Mouse (Mus musculus): ENCODE measurements around the gene Mbtps2. TPM values are rescaled to one million over a fixed set of nuclear protein-coding genes. Genes with fewer than 3 reads are reported as not detected.

Gene Mbtps2
- 3.7 and 4.5 TPM in 2 replicates for polyA plus RNA-seq (2015; fragmentation: Nextera tagmentation; extraction: Ambion mirVana)

DNA sequence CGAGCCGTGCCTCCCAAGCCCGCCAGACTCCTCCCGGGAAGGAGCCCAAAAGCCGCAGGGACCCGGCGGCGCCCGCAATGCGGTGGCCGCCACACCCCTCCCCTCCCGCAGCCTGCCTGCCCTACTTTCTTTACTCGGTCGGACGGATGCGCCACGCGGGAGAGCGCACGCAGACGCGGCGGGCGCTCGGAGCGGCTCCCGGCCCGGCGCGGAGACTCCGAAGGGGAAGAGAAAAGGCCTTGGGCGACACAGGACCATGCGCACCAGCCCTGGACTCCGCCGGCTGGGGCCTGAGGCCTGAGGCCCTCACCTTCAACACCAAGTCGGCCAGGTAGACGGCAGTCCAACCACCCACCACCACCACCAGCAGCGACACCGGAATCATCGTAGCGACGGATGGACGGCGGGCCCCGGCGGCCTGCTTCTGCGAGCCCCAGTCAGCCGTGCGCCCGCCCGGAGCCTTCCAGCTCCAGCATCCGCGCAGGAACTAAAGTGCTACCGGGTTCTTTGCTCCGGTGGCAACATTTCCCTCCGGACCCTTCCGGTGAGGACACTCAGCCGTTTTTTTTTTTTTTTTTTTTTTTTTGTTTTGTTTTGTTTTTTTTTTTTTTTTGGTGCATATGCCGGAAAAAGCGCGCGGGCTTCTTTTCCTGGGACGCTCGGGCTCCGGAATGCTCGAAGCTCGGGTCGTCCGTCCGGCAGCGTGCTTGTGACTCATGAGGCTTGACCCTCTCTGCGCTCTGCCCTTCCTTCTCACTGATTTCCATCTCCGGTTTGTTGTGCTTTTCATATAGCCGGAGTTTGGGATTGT is at the start of gene Mbtps2:
Gene Mbtps2, minus strand, starts transcription at position 530 of the 811 bp plus-strand sequence.
- 18% methylated on average over 63 of the region's 74 CpGs for WGBS (ENCODE audit: insufficient replicate concordance)
- Histone ChIP-seq H3K4me3 (ENCODE audit: low read depth, low read length) (peak within 1 kb of the TSS; percentile 68), H3K27ac (ENCODE audit: low read depth) (peak within 1 kb of the TSS; percentile 90), H3K4me2 (ENCODE audit: low read depth, low read length) (peak within 1 kb of the TSS; percentile 64), H3K4me1 (ENCODE audit: insufficient read depth) (no peaks in the 10 kb centered on the region), H3K9ac (replicated peaks) (peak within 1 kb of the TSS; percentile 79), H3K27me3 (ENCODE audit: insufficient read depth, low read length) (no peaks in the 10 kb centered on the region), H3K9me3 (ENCODE audit: low read length) (no peaks in the 10 kb centered on the region), H3K36me3 (replicated peaks; ENCODE audit: insufficient read depth, low read length) (no peaks in the 10 kb centered on the region)
- ATAC-seq (peak; percentile 91), DNase-seq (peak; percentile 63)
- TF ChIP-seq EP300 (IDR thresholded peaks at IDR 0.05; ENCODE audit: low read depth) = no peak
- TF ChIP-seq CTCF (IDR thresholded peaks at IDR 0.05; ENCODE audit: low read depth) = no peak

DNA sequence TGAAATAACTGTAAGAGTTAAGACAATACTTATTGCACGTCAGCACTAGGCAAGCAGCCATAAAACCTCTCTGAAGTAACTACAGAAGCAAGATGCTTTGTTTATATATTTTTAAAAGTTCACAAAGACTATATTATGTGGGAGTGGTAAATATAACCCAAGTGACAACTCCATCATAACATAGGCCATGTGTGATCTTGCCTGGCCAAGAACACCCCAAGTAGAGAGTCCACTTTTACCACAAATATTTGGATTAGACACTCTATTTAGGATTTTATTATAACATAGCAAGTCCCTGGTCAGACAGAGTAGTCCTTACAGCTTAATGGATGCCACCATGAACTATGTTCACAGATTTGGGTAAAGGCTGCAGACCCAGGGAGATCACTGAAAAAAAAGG is 47.9 kb upstream of the Mbtps2 start:
- no peaks in the 10 kb centered on the region for H3K27me3 ChIP-seq (ENCODE audit: insufficient read depth, low read length)
- H3K9ac ChIP-seq (replicated peaks) = no peak overlapping the region
- no peak overlapping the region for H3K27ac ChIP-seq (ENCODE audit: low read depth)
- no peaks in the 10 kb centered on the region for H3K4me1 ChIP-seq (ENCODE audit: insufficient read depth)
- DNase-seq = no peak
- WGBS (ENCODE audit: insufficient replicate concordance) = 62% methylated on average over 1 of the region's 1 CpGs
- no peak overlapping the region for H3K4me3 ChIP-seq (ENCODE audit: low read depth, low read length)
- TF ChIP-seq CTCF (IDR thresholded peaks at IDR 0.05; ENCODE audit: low read depth) = no peak
- H3K36me3 ChIP-seq (replicated peaks; ENCODE audit: insufficient read depth, low read length) = no peaks in the 10 kb centered on the region
- H3K4me2 ChIP-seq (ENCODE audit: low read depth, low read length) = no peak overlapping the region
- no peaks in the 10 kb centered on the region for H3K9me3 ChIP-seq (ENCODE audit: low read length)
- no peak for ATAC-seq

DNA sequence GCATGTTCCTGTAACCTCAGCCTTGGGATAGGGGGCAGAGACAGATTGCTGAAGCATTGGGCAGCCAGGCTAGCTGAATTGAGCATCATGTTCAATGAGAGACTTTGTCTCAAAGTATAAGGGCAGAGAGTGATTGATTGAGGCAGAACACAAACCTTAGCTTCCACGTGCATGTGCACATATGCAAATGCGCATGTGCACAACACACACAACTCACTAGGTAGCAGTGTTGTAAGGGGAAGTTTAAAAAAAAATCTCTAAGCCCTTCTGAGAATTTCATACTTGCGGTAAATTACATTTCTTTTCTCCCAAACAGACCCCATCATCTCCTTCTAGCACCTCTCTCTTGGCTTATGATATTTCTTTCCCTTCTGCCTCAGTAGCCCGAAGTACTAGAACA is 46.2 kb upstream of the Mbtps2 start:
- no peaks in the 10 kb centered on the region for H3K27me3 ChIP-seq (ENCODE audit: insufficient read depth, low read length)
- TF ChIP-seq EP300 (IDR thresholded peaks at IDR 0.05; ENCODE audit: low read depth) (no peak), CTCF (IDR thresholded peaks at IDR 0.05; ENCODE audit: low read depth) (no peak)
- H3K4me3 ChIP-seq (ENCODE audit: low read depth, low read length) = no peak overlapping the region
- H3K9ac ChIP-seq (replicated peaks) = no peak overlapping the region
- H3K9me3 ChIP-seq (ENCODE audit: low read length) = no peaks in the 10 kb centered on the region
- ATAC-seq (no peak), DNase-seq (no peak)
- H3K4me1 ChIP-seq (ENCODE audit: insufficient read depth) = no peaks in the 10 kb centered on the region
- H3K4me2 ChIP-seq (ENCODE audit: low read depth, low read length) = no peak overlapping the region
- no peaks in the 10 kb centered on the region for H3K36me3 ChIP-seq (replicated peaks; ENCODE audit: insufficient read depth, low read length)
- no peak overlapping the region for H3K27ac ChIP-seq (ENCODE audit: low read depth)
- WGBS (ENCODE audit: insufficient replicate concordance) = 56% methylated on average over 4 of the region's 4 CpGs

DNA sequence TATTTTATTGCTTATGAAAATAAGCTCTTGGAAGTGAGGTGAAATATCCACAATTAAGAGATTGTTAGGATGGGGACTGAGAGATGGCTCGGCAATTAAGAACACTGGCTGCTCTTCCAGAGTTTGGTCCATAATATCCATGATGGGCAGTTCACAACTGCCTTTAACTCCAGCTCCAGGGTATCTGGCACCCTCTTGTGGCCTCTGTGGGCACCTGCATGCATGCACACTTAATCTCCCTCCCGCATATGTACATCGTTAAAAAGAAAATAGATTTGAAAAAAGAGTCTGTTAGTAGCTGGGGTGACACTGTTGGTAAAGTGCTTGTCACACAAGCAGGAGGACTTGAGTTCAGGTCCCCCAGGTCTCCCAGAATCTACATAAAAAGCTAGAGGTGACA is 45.8 kb upstream of the Mbtps2 start:
- DNase-seq (peak; percentile 26), ATAC-seq (no peak)
- no peak overlapping the region for H3K4me2 ChIP-seq (ENCODE audit: low read depth, low read length)
- TF ChIP-seq EP300 (IDR thresholded peaks at IDR 0.05; ENCODE audit: low read depth) (no peak), CTCF (IDR thresholded peaks at IDR 0.05; ENCODE audit: low read depth) (peak; percentile 81)
- no peaks in the 10 kb centered on the region for H3K27me3 ChIP-seq (ENCODE audit: insufficient read depth, low read length)
- no peaks in the 10 kb centered on the region for H3K9me3 ChIP-seq (ENCODE audit: low read length)
- no peaks in the 10 kb centered on the region for H3K36me3 ChIP-seq (replicated peaks; ENCODE audit: insufficient read depth, low read length)
- no peaks in the 10 kb centered on the region for H3K4me1 ChIP-seq (ENCODE audit: insufficient read depth)
- no peak overlapping the region for H3K27ac ChIP-seq (ENCODE audit: low read depth)
- H3K4me3 ChIP-seq (ENCODE audit: low read depth, low read length) = no peak overlapping the region
- WGBS (ENCODE audit: insufficient replicate concordance) = 29% methylated on average over 3 of the region's 3 CpGs
- no peak overlapping the region for H3K9ac ChIP-seq (replicated peaks)

DNA sequence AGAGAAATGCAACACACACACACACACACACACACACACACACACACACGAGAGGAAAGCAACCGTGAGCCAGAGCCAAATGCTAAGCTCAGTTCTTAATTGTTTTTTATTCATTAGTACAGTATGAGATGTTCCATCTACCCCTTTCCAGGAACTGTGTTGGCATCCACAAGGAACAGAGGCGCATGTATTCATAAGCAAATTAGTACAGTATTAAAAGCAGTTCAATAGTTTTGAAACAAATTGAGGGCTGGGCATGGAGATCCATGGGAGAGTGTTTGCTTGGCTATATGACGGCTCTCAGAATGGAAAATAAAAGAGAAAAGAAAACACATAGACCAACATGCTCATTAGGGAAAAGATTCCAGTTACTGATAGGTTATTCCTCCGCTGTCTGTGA is 44.3 kb upstream of the Mbtps2 start:
- Histone ChIP-seq H3K9ac (replicated peaks) (no peak overlapping the region), H3K4me2 (ENCODE audit: low read depth, low read length) (no peak overlapping the region), H3K27me3 (ENCODE audit: insufficient read depth, low read length) (no peaks in the 10 kb centered on the region), H3K27ac (ENCODE audit: low read depth) (no peak overlapping the region), H3K4me3 (ENCODE audit: low read depth, low read length) (no peak overlapping the region), H3K4me1 (ENCODE audit: insufficient read depth) (no peaks in the 10 kb centered on the region), H3K36me3 (replicated peaks; ENCODE audit: insufficient read depth, low read length) (no peaks in the 10 kb centered on the region), H3K9me3 (ENCODE audit: low read length) (no peaks in the 10 kb centered on the region)
- ATAC-seq (no peak), DNase-seq (no peak)
- 76% methylated on average over 5 of the region's 5 CpGs for WGBS (ENCODE audit: insufficient replicate concordance)
- TF ChIP-seq CTCF (IDR thresholded peaks at IDR 0.05; ENCODE audit: low read depth) = no peak

DNA sequence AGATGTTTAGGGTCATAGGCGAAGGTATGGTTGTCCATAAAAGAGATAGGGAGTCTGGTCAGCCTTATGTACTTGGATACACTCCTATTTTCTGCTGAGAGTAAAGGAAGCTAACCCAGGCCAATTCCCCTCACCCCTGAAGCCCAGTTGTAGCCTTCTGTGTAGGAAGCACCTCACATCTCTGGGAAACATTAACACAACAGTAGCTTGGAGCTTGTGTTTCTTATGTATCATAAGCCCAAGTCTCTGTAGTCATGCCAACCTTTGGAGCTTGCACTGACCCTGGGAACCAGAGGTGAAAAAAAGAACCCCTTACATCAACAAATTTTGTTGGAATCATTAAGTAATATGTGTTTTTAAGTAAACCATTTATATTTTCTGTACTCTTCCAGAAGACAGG is 38.7 kb upstream of the Mbtps2 start:
- H3K27ac ChIP-seq (ENCODE audit: low read depth) = no peak overlapping the region
- no peak overlapping the region for H3K4me2 ChIP-seq (ENCODE audit: low read depth, low read length)
- DNase-seq = no peak
- WGBS (ENCODE audit: insufficient replicate concordance) = 33% methylated on average over 1 of the region's 1 CpGs
- no peaks in the 10 kb centered on the region for H3K4me1 ChIP-seq (ENCODE audit: insufficient read depth)
- no peak overlapping the region for H3K4me3 ChIP-seq (ENCODE audit: low read depth, low read length)
- H3K9ac ChIP-seq (replicated peaks) = no peak overlapping the region
- no peaks in the 10 kb centered on the region for H3K27me3 ChIP-seq (ENCODE audit: insufficient read depth, low read length)
- H3K9me3 ChIP-seq (ENCODE audit: low read length) = no peaks in the 10 kb centered on the region
- ATAC-seq = no peak
- no peak for TF ChIP-seq CTCF (IDR thresholded peaks at IDR 0.05; ENCODE audit: low read depth)
- no peak for TF ChIP-seq EP300 (IDR thresholded peaks at IDR 0.05; ENCODE audit: low read depth)
- H3K36me3 ChIP-seq (replicated peaks; ENCODE audit: insufficient read depth, low read length) = no peaks in the 10 kb centered on the region

Measured in liver, postnatal 0 days (tissue).